Mouse (Mus musculus) lung, embryonic 14.5 days (tissue): Measurements from ENCODE around the gene Snrpa1. TPM values are rescaled to one million over a fixed set of nuclear protein-coding genes. Genes with fewer than 3 reads are reported as not detected.

Experiments
- ATAC-seq: fragments of 200-750 bp; cut with Nextera tagmentation; 2 replicates; pipeline ENCODE4 v1.8.0; 2017; ENCODE audit warnings: mild to moderate bottlenecking, moderate TSS enrichment, moderate library complexity; ENCODE audit not compliant: insufficient read depth
- DNase-seq: peaks from one replicate; pipeline ENCODE4 v3.0.0-alpha.2; 2015
- H3K27ac ChIP-seq: fragments of 300-500 bp; sonication (generic); 2 replicates; pipeline ENCODE4 v1.5.1; 2014; ENCODE audit warnings: low read depth, mild to moderate bottlenecking, moderate library complexity
- H3K27me3 ChIP-seq: fragments of 300-500 bp; sonication (generic); 2 replicates; pipeline ENCODE4 v1.6.1; 2014; ENCODE audit warnings: low read length, control low read depth; ENCODE audit not compliant: insufficient read depth
- H3K36me3 ChIP-seq: fragments of 300-500 bp; sonication (generic); 2 replicates; pipeline ENCODE4 v1.6.1; 2014; ENCODE audit warnings: control low read depth; ENCODE audit not compliant: insufficient read depth
- H3K4me1 ChIP-seq: fragments of 300-500 bp; sonication (generic); 2 replicates; pipeline ENCODE4 v1.6.1; 2014; ENCODE audit warnings: antibody characterized with exemption, control low read depth; ENCODE audit not compliant: insufficient read depth
- H3K4me2 ChIP-seq: fragments of 300-500 bp; sonication (generic); 2 replicates; pipeline ENCODE4 v1.6.1; 2014; ENCODE audit warnings: mild to moderate bottlenecking
- H3K4me3 ChIP-seq: fragments of 300-500 bp; sonication (generic); 2 replicates; pipeline ENCODE4 v1.5.1; 2014; ENCODE audit warnings: low read depth, low read length
- H3K9ac ChIP-seq: fragments of 300-500 bp; sonication (generic); 2 replicates; pipeline ENCODE4 v1.6.1; 2014
- H3K9me3 ChIP-seq: fragments of 300-500 bp; sonication (generic); 2 replicates; pipeline ENCODE4 v1.6.1; 2016; ENCODE audit warnings: low read depth, low read length, control low read depth
- CTCF ChIP-seq: IDR thresholded peaks from 2 replicates; pipeline ENCODE4 v1.5.1; 2016; ENCODE audit warnings: antibody characterized with exemption, low read depth
- WGBS: fragments of 180-500 bp; shearing (Covaris S2); extraction: QIAGEN DNeasy Blood & Tissue Kit; methylation state at CpG from one replicate; pipeline ENCODE4 v1.1.7; 2014; 5-methylcytosine and 5-hydroxymethylcytosine counted together
- polyA plus RNA-seq: library from polyadenylated mRNA; unstranded; fragments of >200 nt; fragmentation: Nextera tagmentation; extraction: Ambion mirVana; gene quantifications from 2 replicates; pipeline ENCODE4 v1.2.1, GENCODE M21; 2014

Snrpa1 gene
- polyA plus RNA-seq, 1 experiment from 2014 or later, result 196 TPM

DNA sequence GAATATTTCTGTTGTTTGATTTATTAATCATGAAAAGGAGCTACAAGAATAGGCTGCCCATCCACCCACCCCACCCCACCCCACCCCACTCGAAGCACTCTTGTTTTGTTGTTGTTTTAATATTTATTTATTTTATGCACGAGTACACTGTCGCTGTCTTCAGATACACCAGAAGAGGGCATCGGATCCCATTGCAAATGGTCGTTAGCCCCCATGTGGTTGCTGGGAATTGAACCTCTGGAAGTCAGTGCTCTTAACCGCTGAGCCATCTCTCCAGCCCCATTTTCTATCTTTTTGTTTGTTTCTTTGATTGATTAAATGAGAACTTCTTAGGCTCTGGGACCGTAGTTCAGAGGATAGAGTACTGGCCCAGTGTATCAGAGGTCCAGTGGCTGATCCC, 49.1 kb downstream of the Snrpa1 start:
- Histone ChIP-seq H3K36me3 (no peaks in the 10 kb centered on the region), H3K4me2 (no peak overlapping the region), H3K9ac (no peak overlapping the region), H3K4me3 (no peak overlapping the region), H3K27ac (no peak overlapping the region), H3K4me1 (peaks cover 24% of the 10 kb centered on the region), H3K27me3 (no peaks in the 10 kb centered on the region), H3K9me3 (no peaks in the 10 kb centered on the region)
- peak; percentile 63 for TF ChIP-seq CTCF
- DNase-seq, result peak; percentile 75
- no peak for ATAC-seq
- 14% methylated on average over 7 of the region's 7 CpGs for WGBS

GRCm38 (mm10) chr7:66108961-66109854, 50.4 kb downstream of the Snrpa1 start, which contains the start of gene Chsy1:
Gene Chsy1 (plus strand): TSS chr7:66109515.
- H3K9me3 ChIP-seq, result no peaks in the 10 kb centered on the region
- peak within 1 kb of the TSS; percentile 90 for H3K27ac ChIP-seq
- DNase-seq (peak; percentile 97), ATAC-seq (peak; percentile 88)
- no peaks in the 10 kb centered on the region for H3K36me3 ChIP-seq
- WGBS, result under 1% methylated on average over 113 of the region's 123 CpGs
- H3K4me1 ChIP-seq, result peaks cover 29% of the 10 kb centered on the region
- H3K4me2 ChIP-seq, result peak within 1 kb of the TSS; percentile 90
- no peaks in the 10 kb centered on the region for H3K27me3 ChIP-seq
- H3K9ac ChIP-seq, result peak within 1 kb of the TSS; percentile 94
- no peak for TF ChIP-seq CTCF
- peak within 1 kb of the TSS; percentile 91 for H3K4me3 ChIP-seq

DNA sequence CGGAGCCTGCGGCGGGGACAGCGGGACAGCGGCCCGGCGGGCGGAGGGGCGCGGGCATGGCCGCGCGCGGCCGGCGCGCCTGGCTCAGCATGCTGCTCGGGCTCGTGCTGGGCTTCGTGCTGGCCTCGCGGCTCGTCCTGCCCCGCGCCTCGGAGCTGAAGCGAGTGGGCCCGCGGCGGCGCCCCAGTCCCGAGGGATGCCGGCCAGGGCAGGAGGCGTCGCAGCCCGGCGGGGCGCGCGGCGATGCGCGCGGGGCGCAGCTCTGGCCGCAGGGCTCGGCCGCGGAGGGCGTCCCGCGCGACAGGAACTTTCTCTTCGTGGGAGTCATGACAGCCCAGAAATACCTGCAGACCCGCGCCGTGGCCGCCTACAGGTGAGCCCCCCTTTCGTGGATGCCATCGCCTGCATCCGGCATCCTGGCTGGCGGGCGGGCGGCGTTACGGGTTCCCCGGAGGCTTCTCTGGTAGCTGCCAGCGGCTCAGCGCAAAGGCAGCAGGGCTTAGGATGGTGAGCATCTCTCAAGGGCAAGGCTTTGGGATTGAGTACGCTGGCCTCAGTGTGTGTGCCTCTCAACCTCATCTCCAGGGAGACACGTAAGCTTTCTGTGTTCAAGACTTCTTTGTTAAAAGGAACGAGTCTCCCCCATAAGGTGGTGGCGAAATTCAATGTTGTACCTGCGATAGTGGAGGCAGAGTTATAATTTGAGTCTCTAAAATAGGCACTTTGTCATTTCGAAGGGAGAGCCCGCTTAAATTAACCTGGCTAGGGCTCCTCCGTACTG, 51.2 kb downstream of the Snrpa1 start:
- Histone ChIP-seq H3K4me3 (peak overlapping the region; percentile 91), H3K4me2 (peak overlapping the region; percentile 90), H3K27me3 (no peaks in the 10 kb centered on the region), H3K27ac (peak overlapping the region; percentile 90), H3K9ac (peak overlapping the region; percentile 94), H3K4me1 (peaks cover 29% of the 10 kb centered on the region), H3K9me3 (no peaks in the 10 kb centered on the region), H3K36me3 (no peaks in the 10 kb centered on the region)
- peak; percentile 54; the same call in 1 of the 2 replicates for ATAC-seq
- DNase-seq, result peak; percentile 55
- no peak for TF ChIP-seq CTCF
- WGBS, result under 1% methylated on average over 64 of the region's 77 CpGs

GRCm38 (mm10) chr7:66110636-66111112, 51.9 kb downstream of the Snrpa1 start:
- Histone ChIP-seq H3K9me3 (no peaks in the 10 kb centered on the region), H3K36me3 (no peaks in the 10 kb centered on the region), H3K4me1 (peaks cover 25% of the 10 kb centered on the region), H3K9ac (peak overlapping the region; percentile 94), H3K27ac (peak overlapping the region; percentile 90), H3K4me2 (peak overlapping the region; percentile 90), H3K27me3 (no peaks in the 10 kb centered on the region), H3K4me3 (peak overlapping the region; percentile 91)
- WGBS, result 1% methylated on average over 10 of the region's 10 CpGs
- no peak for TF ChIP-seq CTCF
- peak; percentile 62 for DNase-seq
- no peak for ATAC-seq

DNA sequence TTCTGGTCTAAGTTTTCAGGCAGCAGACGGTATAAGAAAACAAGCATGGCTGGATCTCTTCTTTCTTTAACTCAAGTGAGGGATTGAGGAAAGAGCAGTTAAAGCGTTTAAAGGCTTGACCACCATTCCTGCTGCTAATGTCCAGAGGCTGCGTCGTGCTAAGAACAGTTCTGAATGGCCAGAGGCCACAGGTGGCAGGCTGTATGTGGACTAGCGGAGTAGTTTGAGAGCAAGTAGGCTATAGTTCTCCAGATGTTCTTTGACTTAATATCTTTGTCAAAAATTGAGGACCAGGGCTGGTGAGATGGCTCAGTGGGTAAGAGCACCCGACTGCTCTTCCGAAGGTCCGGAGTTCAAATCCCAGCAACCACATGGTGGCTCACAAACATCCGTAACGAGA, 52.4 kb downstream of the Snrpa1 start:
- WGBS, result 49% methylated on average over 10 of the region's 10 CpGs
- Histone ChIP-seq H3K27ac (no peak overlapping the region; the same call in 1 of the 2 replicates), H3K9me3 (no peaks in the 10 kb centered on the region), H3K36me3 (no peaks in the 10 kb centered on the region), H3K9ac (peak overlapping the region; percentile 94), H3K4me3 (peak overlapping the region; percentile 91), H3K4me2 (peak overlapping the region; percentile 90), H3K27me3 (no peaks in the 10 kb centered on the region), H3K4me1 (peaks cover 23% of the 10 kb centered on the region)
- ATAC-seq (no peak), DNase-seq (no peak)
- TF ChIP-seq CTCF, result no peak

DNA sequence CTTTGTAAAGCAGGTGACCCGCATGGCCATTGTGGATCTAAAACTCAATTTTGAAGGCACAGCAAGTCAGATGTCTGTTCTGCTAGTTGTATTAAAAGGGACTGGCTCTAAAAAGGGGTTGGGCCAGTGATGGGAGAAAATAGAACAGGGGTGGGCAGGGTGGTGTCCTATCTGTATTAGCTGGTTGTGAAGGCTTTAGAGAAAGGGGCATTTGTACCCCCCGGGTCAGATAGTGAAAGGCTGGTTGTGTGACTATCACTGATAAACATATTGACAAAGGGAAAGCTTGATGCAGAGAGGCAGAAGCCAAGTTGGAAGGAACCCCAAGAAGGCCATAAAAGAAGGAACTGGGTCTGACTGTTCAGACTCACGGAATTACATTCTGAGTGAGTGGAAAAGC, 54.8 kb downstream of the Snrpa1 start:
- 79% methylated on average over 3 of the region's 3 CpGs for WGBS

More for the DNA sequence above, 54.8 kb downstream of the Snrpa1 start:
- H3K9ac ChIP-seq, result no peak overlapping the region; the same call in 1 of the 2 replicates
- no peak for DNase-seq
- no peaks in the 10 kb centered on the region for H3K9me3 ChIP-seq
- H3K4me3 ChIP-seq, result no peak overlapping the region
- H3K4me2 ChIP-seq, result peak overlapping the region; percentile 3; the same call in 1 of the 2 replicates
- no peaks in the 10 kb centered on the region for H3K27me3 ChIP-seq
- no peak overlapping the region for H3K27ac ChIP-seq
- H3K4me1 ChIP-seq, result peaks cover 22% of the 10 kb centered on the region
- no peak for TF ChIP-seq CTCF
- H3K36me3 ChIP-seq, result no peaks in the 10 kb centered on the region; the same call in 1 of the 2 replicates
- no peak for ATAC-seq
